Mouse (Mus musculus): Measurements from ENCODE around the gene Prr13. TPM values are rescaled to one million over a fixed set of nuclear protein-coding genes. Genes with fewer than 3 reads are reported as not detected.

The Prr13 gene
- total and polyA plus RNA-seq, 3 experiments, result 22.8 to 75.5 (median 23.2) TPM

DNA sequence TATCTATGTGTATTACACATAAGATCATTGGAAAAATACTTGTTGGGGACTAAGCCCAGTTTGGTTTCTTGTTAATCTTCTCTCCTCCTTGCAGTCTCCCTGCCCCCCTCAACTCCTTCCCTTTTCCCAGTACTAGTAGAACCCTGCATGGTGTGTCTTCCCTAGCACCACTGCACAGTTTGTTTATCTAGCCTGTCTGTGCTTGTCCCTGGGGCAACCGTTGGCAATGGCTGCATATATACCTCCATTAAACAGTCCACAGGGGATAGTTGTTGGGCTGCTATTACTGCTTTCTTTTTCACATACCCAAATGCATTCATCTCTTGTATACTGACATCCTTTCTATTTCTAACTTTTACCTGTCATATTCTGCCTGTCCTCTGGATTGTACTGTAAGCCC, 28.8 kb downstream of the Prr13 start:
- intact Hi-C loops (cut with DNase I), result no loop called here
- H3K36me3 ChIP-seq (ENCODE audit: control insufficient read depth, insufficient read depth, low read length), result peaks cover 42% of the 10 kb centered on the region

DNA sequence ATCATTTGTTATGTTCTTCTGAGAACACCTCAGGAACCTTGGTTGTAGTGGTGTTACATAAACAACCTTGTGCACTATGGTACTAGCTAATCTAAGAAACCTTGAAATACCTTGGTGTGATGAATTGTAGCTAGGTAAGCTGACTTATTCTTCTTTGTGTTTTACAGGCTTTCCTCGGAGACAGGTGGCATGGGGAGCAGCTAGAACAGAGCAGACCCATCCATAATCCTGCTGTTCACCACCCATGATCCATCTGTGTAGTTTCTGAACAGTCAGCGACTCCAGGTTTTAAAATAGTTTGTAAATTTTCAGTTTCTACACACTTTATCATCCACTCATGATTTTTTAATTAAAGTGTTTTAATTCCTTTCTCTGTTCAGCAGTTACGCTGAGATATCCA, 39.5 kb downstream of the Prr13 start:
- no peak overlapping the region for H3K4me3 ChIP-seq
- no peak for DNase-seq
- H3K9ac ChIP-seq (ENCODE audit: low read depth, low read length), result no peak overlapping the region
- TF ChIP-seq CTCF (IDR thresholded peaks at IDR 0.05), result no peak
- no peak for TF ChIP-seq EP300 (IDR thresholded peaks at IDR 0.05; ENCODE audit: insufficient read depth, low read depth, low read length)
- no peak for TF ChIP-seq POLR2A (IDR thresholded peaks at IDR 0.05; ENCODE audit: insufficient read depth, low read depth, low read length)
- intact Hi-C loops (cut with DNase I), result no loop called here
- H3K79me2 ChIP-seq (replicated peaks; ENCODE audit: control insufficient read depth, insufficient read depth, low read length), result peaks cover 1% of the 10 kb centered on the region; the same call in 1 of the 2 replicates
- H3K36me3 ChIP-seq (ENCODE audit: control insufficient read depth, insufficient read depth, low read length), result peaks cover 20% of the 10 kb centered on the region
- H3K27ac ChIP-seq, result no peak overlapping the region
- H3K4me1 ChIP-seq (ENCODE audit: control insufficient read depth, insufficient read depth, low read length), result no peaks in the 10 kb centered on the region
- no peaks in the 10 kb centered on the region for H3K27me3 ChIP-seq (ENCODE audit: control insufficient read depth, insufficient read depth, low read length)
- WGBS, result 86% methylated on average over 3 of the region's 3 CpGs

More for the DNA sequence above, 28.8 kb downstream of the Prr13 start:
- no peak for TF ChIP-seq POLR2A (IDR thresholded peaks at IDR 0.05; ENCODE audit: insufficient read depth, low read depth, low read length)
- no peak for TF ChIP-seq CTCF (IDR thresholded peaks at IDR 0.05)
- no peak for TF ChIP-seq EP300 (IDR thresholded peaks at IDR 0.05; ENCODE audit: insufficient read depth, low read depth, low read length)
- no peak for DNase-seq
- H3K27ac ChIP-seq, result no peak overlapping the region
- no peak overlapping the region for H3K9ac ChIP-seq (ENCODE audit: low read depth, low read length)
- peaks cover 3% of the 10 kb centered on the region; the same call in 1 of the 2 replicates for H3K79me2 ChIP-seq (replicated peaks; ENCODE audit: control insufficient read depth, insufficient read depth, low read length)
- H3K4me3 ChIP-seq, result no peak overlapping the region
- WGBS, result 35% methylated on average over 1 of the region's 1 CpGs
- no peaks in the 10 kb centered on the region for H3K27me3 ChIP-seq (ENCODE audit: control insufficient read depth, insufficient read depth, low read length)
- H3K4me1 ChIP-seq (ENCODE audit: control insufficient read depth, insufficient read depth, low read length), result peaks cover 1% of the 10 kb centered on the region; the same call in 1 of the 2 replicates

DNA sequence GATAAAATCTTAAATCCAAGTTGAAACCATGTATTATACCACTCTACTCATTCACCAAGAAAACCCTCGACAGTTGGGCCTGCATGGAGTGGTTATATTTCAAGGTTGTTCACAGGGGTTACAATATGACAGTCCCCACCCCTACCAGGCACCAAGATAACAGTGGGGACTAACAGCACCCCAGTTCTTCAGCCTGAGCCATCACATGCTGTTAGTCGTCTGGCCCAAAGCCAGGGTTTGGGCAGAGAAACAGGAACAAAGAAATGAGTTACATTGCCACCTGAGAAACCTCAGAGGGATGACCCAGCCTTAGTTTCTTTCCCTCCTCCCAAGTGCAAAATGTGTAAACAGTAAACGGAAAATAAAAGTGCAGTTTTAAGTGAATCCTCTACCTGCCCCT, 40.5 kb downstream of the Prr13 start:
- Histone ChIP-seq H3K27me3 (ENCODE audit: control insufficient read depth, insufficient read depth, low read length) (no peaks in the 10 kb centered on the region), H3K36me3 (ENCODE audit: control insufficient read depth, insufficient read depth, low read length) (peaks cover 17% of the 10 kb centered on the region), H3K27ac (no peak overlapping the region), H3K4me1 (ENCODE audit: control insufficient read depth, insufficient read depth, low read length) (no peaks in the 10 kb centered on the region), H3K4me3 (no peak overlapping the region), H3K79me2 (replicated peaks; ENCODE audit: control insufficient read depth, insufficient read depth, low read length) (no peaks in the 10 kb centered on the region), H3K9ac (ENCODE audit: low read depth, low read length) (no peak overlapping the region)
- intact Hi-C loops (cut with DNase I), result no loop called here
- 60% methylated on average over 3 of the region's 3 CpGs for WGBS
- no peak for DNase-seq
- TF ChIP-seq EP300 (IDR thresholded peaks at IDR 0.05; ENCODE audit: insufficient read depth, low read depth, low read length) (no peak), CTCF (IDR thresholded peaks at IDR 0.05) (no peak), POLR2A (IDR thresholded peaks at IDR 0.05; ENCODE audit: insufficient read depth, low read depth, low read length) (no peak)

DNA sequence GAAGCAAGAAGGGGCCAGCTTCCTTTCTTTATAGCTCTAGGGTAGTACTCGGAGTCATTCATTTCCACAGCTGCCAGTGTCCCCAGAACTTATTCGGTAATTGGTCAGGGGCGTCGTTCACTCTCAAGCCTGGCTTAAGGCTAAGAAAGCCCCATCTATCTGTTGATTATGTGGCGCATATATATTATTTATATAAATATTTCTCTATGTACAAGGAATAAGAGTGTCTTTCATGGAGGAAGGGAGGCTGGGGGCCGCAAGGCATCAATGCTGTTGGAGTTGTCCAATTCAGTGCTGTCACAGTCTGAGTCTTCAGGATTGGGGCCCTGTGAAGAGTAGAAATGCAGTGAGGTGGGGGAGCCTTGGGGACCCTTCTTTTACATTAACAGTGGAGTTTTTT, 41.0 kb downstream of the Prr13 start:
- 86% methylated on average over 6 of the region's 6 CpGs for WGBS
- TF ChIP-seq POLR2A (IDR thresholded peaks at IDR 0.05; ENCODE audit: insufficient read depth, low read depth, low read length), result no peak
- TF ChIP-seq EP300 (IDR thresholded peaks at IDR 0.05; ENCODE audit: insufficient read depth, low read depth, low read length), result no peak

DNA sequence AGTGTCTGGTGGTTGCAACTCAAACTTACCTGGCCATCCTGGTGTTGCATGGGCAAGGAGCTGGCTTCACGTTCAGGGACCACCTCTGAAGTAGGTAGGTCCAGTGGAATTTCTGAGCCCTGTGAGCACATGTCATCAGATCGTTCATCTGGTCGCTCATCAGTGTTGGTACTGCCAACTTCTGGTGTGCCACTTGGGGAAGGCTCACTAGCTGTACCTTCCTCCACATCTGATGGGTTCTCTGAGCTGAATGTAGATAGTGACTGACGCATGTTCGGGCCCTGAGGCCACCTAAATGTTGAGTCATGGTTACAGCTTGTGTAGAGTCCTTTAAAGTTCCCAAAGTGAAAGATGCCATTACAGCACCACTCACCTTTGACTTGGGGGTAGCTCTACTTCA, 41.7 kb downstream of the Prr13 start:
- H3K79me2 ChIP-seq (replicated peaks; ENCODE audit: control insufficient read depth, insufficient read depth, low read length), result no peaks in the 10 kb centered on the region
- no peaks in the 10 kb centered on the region for H3K27me3 ChIP-seq (ENCODE audit: control insufficient read depth, insufficient read depth, low read length)
- peaks cover 12% of the 10 kb centered on the region for H3K36me3 ChIP-seq (ENCODE audit: control insufficient read depth, insufficient read depth, low read length)
- DNase-seq, result no peak
- H3K9ac ChIP-seq (ENCODE audit: low read depth, low read length), result no peak overlapping the region
- intact Hi-C loops (cut with DNase I), result no loop called here
- no peak overlapping the region for H3K27ac ChIP-seq
- 77% methylated on average over 5 of the region's 5 CpGs for WGBS
- no peak overlapping the region for H3K4me3 ChIP-seq
- H3K4me1 ChIP-seq (ENCODE audit: control insufficient read depth, insufficient read depth, low read length), result no peaks in the 10 kb centered on the region; the same call in 1 of the 2 replicates
- no peak for TF ChIP-seq EP300 (IDR thresholded peaks at IDR 0.05; ENCODE audit: insufficient read depth, low read depth, low read length)
- no peak for TF ChIP-seq POLR2A (IDR thresholded peaks at IDR 0.05; ENCODE audit: insufficient read depth, low read depth, low read length)
- TF ChIP-seq CTCF (IDR thresholded peaks at IDR 0.05), result no peak

More for the DNA sequence above, 41.0 kb downstream of the Prr13 start:
- H3K9ac ChIP-seq (ENCODE audit: low read depth, low read length), result no peak overlapping the region
- no peak overlapping the region for H3K4me3 ChIP-seq
- no peak for DNase-seq
- H3K4me1 ChIP-seq (ENCODE audit: control insufficient read depth, insufficient read depth, low read length), result no peaks in the 10 kb centered on the region
- H3K79me2 ChIP-seq (replicated peaks; ENCODE audit: control insufficient read depth, insufficient read depth, low read length), result no peaks in the 10 kb centered on the region
- H3K36me3 ChIP-seq (ENCODE audit: control insufficient read depth, insufficient read depth, low read length), result peaks cover 14% of the 10 kb centered on the region
- intact Hi-C loops (cut with DNase I), result no loop called here
- H3K27me3 ChIP-seq (ENCODE audit: control insufficient read depth, insufficient read depth, low read length), result no peaks in the 10 kb centered on the region
- H3K27ac ChIP-seq, result no peak overlapping the region

DNA sequence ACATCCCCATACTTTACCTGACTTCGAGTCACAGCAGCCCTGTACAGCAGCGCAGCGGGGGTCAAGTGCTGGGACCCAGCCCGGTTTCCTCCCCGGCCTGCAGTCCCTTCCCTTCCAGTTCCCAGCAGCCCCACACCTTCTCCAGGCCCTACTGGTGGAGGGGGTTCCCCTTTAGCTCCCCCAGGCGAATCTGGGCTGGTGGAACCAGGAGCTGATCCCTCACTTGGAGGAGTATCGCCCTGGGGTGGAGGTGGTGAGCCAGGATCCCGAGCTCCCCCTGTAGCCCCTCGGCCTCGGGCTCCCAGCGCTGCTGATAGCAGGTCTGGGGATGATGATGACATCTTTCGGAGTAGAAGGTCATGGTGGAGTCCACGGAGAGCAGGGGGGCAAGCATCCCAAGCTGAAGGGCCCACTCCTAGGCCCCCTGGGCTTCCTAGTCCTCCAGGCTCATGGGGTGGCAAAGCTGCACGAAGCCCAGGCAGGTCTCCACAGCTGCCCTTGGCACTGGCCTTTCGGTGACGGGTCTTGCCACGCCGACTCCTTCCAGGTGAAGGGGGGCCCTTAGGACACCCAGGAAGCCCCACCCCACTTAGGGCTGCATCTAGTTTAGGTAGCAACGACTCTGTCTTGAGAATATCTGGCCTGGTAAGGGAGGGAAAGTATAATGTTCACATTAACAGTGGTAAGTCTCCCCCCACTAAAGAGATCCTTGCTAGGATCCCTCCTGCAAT, 42.4 kb downstream of the Prr13 start:
- intact Hi-C loops (cut with DNase I), result no loop called here
- Histone ChIP-seq H3K27ac (no peak overlapping the region), H3K36me3 (ENCODE audit: control insufficient read depth, insufficient read depth, low read length) (peaks cover 12% of the 10 kb centered on the region), H3K4me3 (no peak overlapping the region), H3K79me2 (replicated peaks; ENCODE audit: control insufficient read depth, insufficient read depth, low read length) (no peaks in the 10 kb centered on the region), H3K27me3 (ENCODE audit: control insufficient read depth, insufficient read depth, low read length) (no peaks in the 10 kb centered on the region), H3K9ac (ENCODE audit: low read depth, low read length) (no peak overlapping the region), H3K4me1 (ENCODE audit: control insufficient read depth, insufficient read depth, low read length) (no peaks in the 10 kb centered on the region; the same call in 1 of the 2 replicates)
- TF ChIP-seq POLR2A (IDR thresholded peaks at IDR 0.05; ENCODE audit: insufficient read depth, low read depth, low read length) (no peak), EP300 (IDR thresholded peaks at IDR 0.05; ENCODE audit: insufficient read depth, low read depth, low read length) (no peak)
- whole genome bisulfite sequencing, result 82% methylated on average over 19 of the region's 19 CpGs
- no peak for DNase-seq
